Mouse (Mus musculus) midbrain, embryonic 14.5 days (tissue): ENCODE results near the gene Gse1. TPM values are rescaled to one million over a fixed set of nuclear protein-coding genes. Genes with fewer than 3 reads are reported as not detected.

ENCODE experiments used
- ATAC-seq: fragments of 200-750 bp; cut with Nextera tagmentation; 2 replicates; pipeline ENCODE4 v1.8.0; 2017; ENCODE audit warnings: moderate number of reproducible peaks, moderate library complexity; ENCODE audit not compliant: low FRiP score, low TSS enrichment
- DNase-seq: peaks from one replicate; pipeline ENCODE4 v3.0.0-alpha.2; 2015
- H3K27ac ChIP-seq: fragments of 300-500 bp; sonication (generic); replicated peaks from 2 replicates; pipeline ENCODE4 v1.5.1; 2014; ENCODE audit warnings: mild to moderate bottlenecking, low read depth, low read length, moderate library complexity
- H3K27me3 ChIP-seq: fragments of 300-500 bp; sonication (generic); 2 replicates; pipeline ENCODE4 v1.6.1; 2014; ENCODE audit warnings: low read length, control low read depth, mixed read lengths; ENCODE audit not compliant: control insufficient read depth, insufficient read depth
- H3K36me3 ChIP-seq: fragments of 300-500 bp; sonication (generic); 2 replicates; pipeline ENCODE4 v1.6.1; 2014; ENCODE audit warnings: low read length, control low read depth; ENCODE audit not compliant: control insufficient read depth, insufficient read depth
- H3K4me1 ChIP-seq: fragments of 300-500 bp; sonication (generic); 2 replicates; pipeline ENCODE4 v1.6.1; 2014; ENCODE audit warnings: mild to moderate bottlenecking, antibody characterized with exemption, low read length, control low read depth; ENCODE audit not compliant: control insufficient read depth, insufficient read depth
- H3K4me2 ChIP-seq: fragments of 300-500 bp; sonication (generic); 2 replicates; pipeline ENCODE4 v1.6.1; 2014; ENCODE audit warnings: mild to moderate bottlenecking, low read length, moderate library complexity
- H3K4me3 ChIP-seq: fragments of 300-500 bp; sonication (generic); replicated peaks from 2 replicates; pipeline ENCODE4 v1.5.1; 2014; ENCODE audit warnings: low read depth, low read length
- H3K9ac ChIP-seq: fragments of 300-500 bp; sonication (generic); replicated peaks from 2 replicates; pipeline ENCODE4 v1.6.1; 2014; ENCODE audit warnings: mild to moderate bottlenecking, low read length, moderate library complexity
- H3K9me3 ChIP-seq: fragments of 300-500 bp; sonication (generic); 2 replicates; pipeline ENCODE4 v1.6.1; 2016; ENCODE audit warnings: low read length, control low read depth, mixed read lengths; ENCODE audit not compliant: control insufficient read depth
- WGBS: fragments of 180-500 bp; shearing (Covaris S2); extraction: QIAGEN DNeasy Blood & Tissue Kit; methylation state at CpG from one replicate; pipeline ENCODE4 v1.1.7; 2014; 5-methylcytosine and 5-hydroxymethylcytosine counted together
- polyA plus RNA-seq: library from polyadenylated mRNA; unstranded; fragments of >200 nt; fragmentation: Nextera tagmentation; extraction: Ambion mirVana; gene quantifications from 2 replicates; pipeline ENCODE4 v1.2.1, GENCODE M21; 2014

Gse1 gene
- polyA plus RNA-seq, 1 experiment from 2014 or later: 28.6 TPM

- Histone ChIP-seq H3K27me3 (no peaks in the 10 kb centered on the region), H3K36me3 (no peaks in the 10 kb centered on the region), H3K9ac (no peak overlapping the region), H3K4me1 (peaks cover 43% of the 10 kb centered on the region), H3K27ac (peak overlapping the region; percentile 92), H3K9me3 (no peaks in the 10 kb centered on the region), H3K4me2 (no peak overlapping the region), H3K4me3 (no peak overlapping the region)
- no peak for ATAC-seq
- 42% methylated on average over 5 of the region's 5 CpGs for WGBS
- peak; percentile 70 for DNase-seq
These were observed 108.8 kb downstream of the Gse1 start for GRCm38 (mm10) chr8:120336909-120337555.

GRCm38 (mm10) chr8:120337627-120338026, 109.4 kb downstream of the Gse1 start:
- Histone ChIP-seq H3K27ac (no peak overlapping the region), H3K9me3 (no peaks in the 10 kb centered on the region), H3K27me3 (no peaks in the 10 kb centered on the region), H3K4me1 (peaks cover 46% of the 10 kb centered on the region), H3K36me3 (no peaks in the 10 kb centered on the region), H3K9ac (no peak overlapping the region), H3K4me3 (no peak overlapping the region), H3K4me2 (no peak overlapping the region)
- ATAC-seq (no peak), DNase-seq (no peak)
- WGBS: 33% methylated on average over 5 of the region's 5 CpGs

GRCm38 (mm10) chr8:120338678-120339077, 110.4 kb downstream of the Gse1 start:
- no peak overlapping the region for H3K4me3 ChIP-seq
- peaks cover 53% of the 10 kb centered on the region for H3K4me1 ChIP-seq
- no peak overlapping the region for H3K27ac ChIP-seq
- H3K9ac ChIP-seq: no peak overlapping the region
- DNase-seq (no peak), ATAC-seq (no peak)
- H3K36me3 ChIP-seq: no peaks in the 10 kb centered on the region
- H3K4me2 ChIP-seq: no peak overlapping the region
- WGBS: 96% methylated on average over 7 of the region's 7 CpGs
- no peaks in the 10 kb centered on the region for H3K9me3 ChIP-seq
- H3K27me3 ChIP-seq: no peaks in the 10 kb centered on the region

GRCm38 (mm10) chr8:120339743-120340142, 111.5 kb downstream of the Gse1 start:
- peak overlapping the region; percentile 14; the same call in 1 of the 2 replicates for H3K27ac ChIP-seq
- H3K27me3 ChIP-seq: no peaks in the 10 kb centered on the region
- ATAC-seq (no peak), DNase-seq (no peak)
- H3K9ac ChIP-seq: no peak overlapping the region
- H3K4me2 ChIP-seq: no peak overlapping the region
- WGBS: 35% methylated on average over 7 of the region's 8 CpGs
- no peaks in the 10 kb centered on the region for H3K9me3 ChIP-seq
- H3K36me3 ChIP-seq: no peaks in the 10 kb centered on the region
- peaks cover 58% of the 10 kb centered on the region for H3K4me1 ChIP-seq
- no peak overlapping the region for H3K4me3 ChIP-seq

GRCm38 (mm10) chr8:120341124-120341523, 112.9 kb downstream of the Gse1 start:
- no peaks in the 10 kb centered on the region for H3K9me3 ChIP-seq
- H3K4me1 ChIP-seq: peaks cover 58% of the 10 kb centered on the region
- no peak overlapping the region for H3K4me2 ChIP-seq
- 0 out of 2 replicates have a peak overlapping the region, but pooled peaks have one; percentile 26 for H3K9ac ChIP-seq
- ATAC-seq: no peak
- DNase-seq: no peak
- no peak overlapping the region for H3K4me3 ChIP-seq
- 42% methylated on average over 10 of the region's 10 CpGs for WGBS
- H3K27me3 ChIP-seq: no peaks in the 10 kb centered on the region
- no peaks in the 10 kb centered on the region for H3K36me3 ChIP-seq
- no peak overlapping the region for H3K27ac ChIP-seq

GRCm38 (mm10) chr8:120342847-120343548, 114.7 kb downstream of the Gse1 start:
- no peaks in the 10 kb centered on the region for H3K27me3 ChIP-seq
- WGBS: 42% methylated on average over 7 of the region's 7 CpGs
- H3K9ac ChIP-seq: no peak overlapping the region
- peak overlapping the region; percentile 67 for H3K27ac ChIP-seq
- peaks cover 64% of the 10 kb centered on the region for H3K4me1 ChIP-seq
- no peak for ATAC-seq
- H3K4me3 ChIP-seq: no peak overlapping the region
- peak; percentile 83 for DNase-seq
- H3K4me2 ChIP-seq: no peak overlapping the region
- no peaks in the 10 kb centered on the region for H3K9me3 ChIP-seq
- no peaks in the 10 kb centered on the region for H3K36me3 ChIP-seq

- no peak for ATAC-seq
- H3K9me3 ChIP-seq: no peaks in the 10 kb centered on the region
- peaks cover 70% of the 10 kb centered on the region for H3K4me1 ChIP-seq
- peak overlapping the region; percentile 71 for H3K27ac ChIP-seq
- DNase-seq: no peak
- no peaks in the 10 kb centered on the region for H3K36me3 ChIP-seq
- no peak overlapping the region for H3K9ac ChIP-seq
- H3K4me3 ChIP-seq: no peak overlapping the region
- H3K27me3 ChIP-seq: no peaks in the 10 kb centered on the region
- no peak overlapping the region for H3K4me2 ChIP-seq
- 52% methylated on average over 12 of the region's 12 CpGs for WGBS
These were observed 115.3 kb downstream of the Gse1 start for GRCm38 (mm10) chr8:120343582-120343981.

GRCm38 (mm10) chr8:120344166-120344565, 115.9 kb downstream of the Gse1 start:
- H3K4me1 ChIP-seq: peaks cover 76% of the 10 kb centered on the region
- WGBS: 21% methylated on average over 4 of the region's 4 CpGs
- DNase-seq (peak; percentile 55), ATAC-seq (no peak)
- no peaks in the 10 kb centered on the region for H3K9me3 ChIP-seq
- no peak overlapping the region for H3K4me2 ChIP-seq
- peak overlapping the region; percentile 71 for H3K27ac ChIP-seq
- no peak overlapping the region for H3K4me3 ChIP-seq
- no peaks in the 10 kb centered on the region for H3K36me3 ChIP-seq
- H3K9ac ChIP-seq: no peak overlapping the region
- H3K27me3 ChIP-seq: no peaks in the 10 kb centered on the region

- no peak overlapping the region for H3K9ac ChIP-seq
- peak overlapping the region; percentile 71 for H3K27ac ChIP-seq
- ATAC-seq: no peak
- 14% methylated on average over 13 of the region's 13 CpGs for WGBS
- H3K4me3 ChIP-seq: no peak overlapping the region
- H3K4me2 ChIP-seq: no peak overlapping the region
- H3K4me1 ChIP-seq: peaks cover 77% of the 10 kb centered on the region
- H3K36me3 ChIP-seq: no peaks in the 10 kb centered on the region
- DNase-seq: no peak
- no peaks in the 10 kb centered on the region for H3K27me3 ChIP-seq
- H3K9me3 ChIP-seq: no peaks in the 10 kb centered on the region
These were observed 116.3 kb downstream of the Gse1 start for GRCm38 (mm10) chr8:120344583-120344982.
